Mouse (Mus musculus): ENCODE measurements at regions not wholly inside any gene's neighbourhood (a gene's known extent, or its start where the extent isn't known, plus 50 kb on each side); places are given as distances from the start of the nearest gene placed in this dataset.
"Not testable (repeated sequence)": the region's sequence is repeated elsewhere in the genome, so short reads cannot be mapped to it uniquely, and the experiment has no call there.

GRCm38 (mm10) chr14:54117607-54118006 lies 136.3 kb downstream of the Dad1 start:
- H3K9me3 ChIP-seq (replicated peaks); H3K9ac ChIP-seq; H3K27ac ChIP-seq; H3K4me2 ChIP-seq; H3K4me3 ChIP-seq; ATAC-seq (replicated peaks; ENCODE audit: insufficient number of reproducible peaks, insufficient read depth, low FRiP score, low read depth); H3K4me1 ChIP-seq (replicated peaks); H3K27me3 ChIP-seq; H3K36me3 ChIP-seq: not testable (repeated sequence)
- 92% methylated on average over 8 of the region's 8 CpGs for WGBS

DNA sequence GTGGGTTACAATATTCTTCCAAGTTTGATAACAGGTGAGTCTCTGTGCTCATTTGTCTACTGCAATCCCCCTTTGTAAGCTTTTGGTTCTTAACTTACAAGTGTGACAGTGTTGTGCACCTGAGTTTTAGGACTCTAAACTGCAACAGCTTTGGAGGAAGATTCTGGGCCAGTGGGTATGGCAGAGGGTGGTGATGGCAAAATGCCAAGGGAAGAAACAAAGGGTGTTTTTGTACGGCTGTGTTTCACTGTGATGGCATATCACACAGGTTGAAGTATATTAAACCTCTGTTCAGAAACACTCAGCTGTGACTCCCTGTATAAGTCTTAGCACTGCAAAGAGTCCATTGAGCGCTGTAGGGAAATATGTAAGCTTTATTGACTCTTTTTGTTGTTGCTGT lies 140.7 kb downstream of the Dad1 start:
- Histone ChIP-seq H3K4me1 (replicated peaks) (peaks cover 18% of the 10 kb centered on the region), H3K27ac (no peak overlapping the region), H3K9ac (no peak overlapping the region), H3K4me2 (no peak overlapping the region), H3K36me3 (no peaks in the 10 kb centered on the region), H3K9me3 (replicated peaks) (no peaks in the 10 kb centered on the region), H3K27me3 (no peaks in the 10 kb centered on the region), H3K4me3 (no peak overlapping the region)
- ATAC-seq (replicated peaks; ENCODE audit: insufficient number of reproducible peaks, insufficient read depth, low FRiP score, low read depth), result no peak
- 68% methylated on average over 2 of the region's 2 CpGs for WGBS

- 73% methylated on average over 3 of the region's 3 CpGs for WGBS
- no peaks in the 10 kb centered on the region for H3K27me3 ChIP-seq
- H3K4me2 ChIP-seq, result no peak overlapping the region
- H3K27ac ChIP-seq, result no peak overlapping the region
- no peak overlapping the region for H3K4me3 ChIP-seq
- H3K36me3 ChIP-seq, result no peaks in the 10 kb centered on the region
- no peaks in the 10 kb centered on the region for H3K9me3 ChIP-seq (replicated peaks)
- peaks cover 26% of the 10 kb centered on the region for H3K4me1 ChIP-seq (replicated peaks)
- no peak overlapping the region for H3K9ac ChIP-seq
- ATAC-seq (replicated peaks; ENCODE audit: insufficient number of reproducible peaks, insufficient read depth, low FRiP score, low read depth), result no peak
These were observed 142.9 kb downstream of the Dad1 start for GRCm38 (mm10) chr14:54110971-54111370.

- WGBS, result 86% methylated on average over 1 of the region's 1 CpGs
- Histone ChIP-seq H3K4me2 (peak overlapping the region; percentile 42; the same call in 1 of the 2 replicates), H3K27ac (0 out of 2 replicates have a peak overlapping the region, but pooled peaks have one; percentile 3)
These were observed 144.8 kb downstream of the Dad1 start for GRCm38 (mm10) chr14:54109129-54109528.

GRCm38 (mm10) chr14:54108311-54109074 lies 145.4 kb downstream of the Dad1 start:
- peak; percentile 69 for ATAC-seq (replicated peaks; ENCODE audit: insufficient number of reproducible peaks, insufficient read depth, low FRiP score, low read depth)
- Histone ChIP-seq H3K4me2 (peak overlapping the region; percentile 42; the same call in 1 of the 2 replicates), H3K9me3 (replicated peaks) (no peaks in the 10 kb centered on the region), H3K36me3 (no peaks in the 10 kb centered on the region), H3K4me1 (replicated peaks) (peaks cover 22% of the 10 kb centered on the region), H3K27me3 (no peaks in the 10 kb centered on the region), H3K4me3 (no peak overlapping the region), H3K27ac (peak overlapping the region; percentile 3), H3K9ac (no peak overlapping the region)
- 12% methylated on average over 9 of the region's 9 CpGs for WGBS

More at GRCm38 (mm10) chr14:54109129-54109528, 144.8 kb downstream of the Dad1 start:
- peaks cover 22% of the 10 kb centered on the region for H3K4me1 ChIP-seq (replicated peaks)
- no peak for ATAC-seq (replicated peaks; ENCODE audit: insufficient number of reproducible peaks, insufficient read depth, low FRiP score, low read depth)
- no peaks in the 10 kb centered on the region for H3K9me3 ChIP-seq (replicated peaks)
- H3K9ac ChIP-seq, result no peak overlapping the region
- no peak overlapping the region for H3K4me3 ChIP-seq
- no peaks in the 10 kb centered on the region for H3K27me3 ChIP-seq
- H3K36me3 ChIP-seq, result no peaks in the 10 kb centered on the region

DNA sequence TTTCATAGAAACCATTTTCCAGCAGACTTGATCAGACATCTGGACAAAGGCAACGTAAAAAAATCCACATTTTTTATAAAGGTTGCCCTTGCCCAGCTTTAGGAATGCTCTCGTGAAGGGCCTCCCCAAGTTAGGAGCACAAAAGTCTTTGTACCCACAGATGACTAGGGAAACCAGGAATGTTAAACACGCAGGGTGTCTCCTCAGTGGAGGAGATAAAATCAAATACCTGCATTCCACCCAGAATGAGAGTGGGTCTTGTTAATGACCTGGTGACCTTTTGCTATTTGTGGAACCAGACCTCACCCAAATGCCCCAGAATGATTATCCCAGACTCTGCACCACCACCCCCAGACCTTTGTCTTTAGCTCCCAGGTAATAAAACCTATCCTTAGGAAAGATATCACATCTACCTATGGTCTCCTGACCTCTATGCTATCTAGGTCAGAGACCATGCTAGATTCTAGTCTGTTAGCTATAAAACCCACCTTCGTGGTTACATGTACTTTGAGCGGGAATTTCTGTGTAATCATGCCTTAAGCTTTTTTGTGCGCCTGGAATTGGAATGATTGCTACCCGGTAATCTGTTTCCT lies 146.6 kb downstream of the Dad1 start:
- no peak overlapping the region for H3K9ac ChIP-seq
- H3K4me1 ChIP-seq (replicated peaks), result peaks cover 23% of the 10 kb centered on the region
- no peaks in the 10 kb centered on the region for H3K36me3 ChIP-seq
- no peak overlapping the region for H3K27ac ChIP-seq
- no peak for ATAC-seq (replicated peaks; ENCODE audit: insufficient number of reproducible peaks, insufficient read depth, low FRiP score, low read depth)
- no peaks in the 10 kb centered on the region for H3K27me3 ChIP-seq
- H3K9me3 ChIP-seq (replicated peaks), result no peaks in the 10 kb centered on the region
- 68% methylated on average over 7 of the region's 7 CpGs for WGBS
- no peak overlapping the region for H3K4me2 ChIP-seq
- H3K4me3 ChIP-seq, result no peak overlapping the region

DNA sequence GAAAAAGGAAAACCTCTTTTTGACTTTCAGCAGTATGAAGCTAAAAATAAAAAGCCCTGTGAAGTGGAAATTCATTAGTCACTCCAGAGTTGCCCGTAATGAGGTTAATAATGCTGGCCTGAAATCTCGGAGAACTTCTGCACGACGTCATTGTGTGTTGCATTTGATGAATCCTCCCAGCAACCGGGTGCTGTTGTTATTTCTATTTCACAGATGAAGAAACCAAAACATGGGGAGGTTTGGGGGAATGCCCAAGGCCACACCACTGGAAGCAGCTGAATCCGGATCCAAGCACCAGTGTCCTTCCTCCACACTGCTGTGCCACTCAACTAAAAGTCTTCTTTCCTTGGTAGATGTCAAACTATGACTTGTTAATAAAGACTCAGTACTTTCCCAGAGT lies 149.7 kb downstream of the Dad1 start:
- Histone ChIP-seq H3K27ac (no peak overlapping the region), H3K4me2 (no peak overlapping the region), H3K4me3 (no peak overlapping the region), H3K4me1 (replicated peaks) (peaks cover 24% of the 10 kb centered on the region), H3K27me3 (no peaks in the 10 kb centered on the region), H3K9ac (no peak overlapping the region), H3K36me3 (no peaks in the 10 kb centered on the region), H3K9me3 (replicated peaks) (no peaks in the 10 kb centered on the region)
- WGBS, result 58% methylated on average over 6 of the region's 6 CpGs
- no peak for ATAC-seq (replicated peaks; ENCODE audit: insufficient number of reproducible peaks, insufficient read depth, low FRiP score, low read depth)

DNA sequence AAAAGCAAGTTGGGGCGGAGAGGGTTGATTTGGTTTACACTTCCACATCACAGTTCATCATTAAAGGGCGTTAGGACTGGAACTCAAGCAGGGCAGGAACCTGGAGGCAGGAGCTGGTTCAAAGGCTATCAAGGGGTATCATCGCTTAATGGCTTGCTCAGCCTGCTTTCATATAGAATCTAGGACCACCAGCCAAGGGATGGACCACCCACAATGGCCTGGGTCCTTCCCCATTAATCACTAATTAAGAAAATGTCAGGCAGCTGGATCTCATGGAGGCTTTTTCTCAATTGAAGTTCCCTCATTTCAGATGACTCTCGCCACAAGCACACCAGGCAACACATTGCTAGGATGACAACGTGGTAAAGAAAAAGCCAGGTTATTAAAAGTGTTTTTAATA lies 150.4 kb downstream of the Dad1 start:
- no peak overlapping the region for H3K27ac ChIP-seq
- no peaks in the 10 kb centered on the region for H3K36me3 ChIP-seq
- H3K4me3 ChIP-seq, result no peak overlapping the region
- WGBS, result 82% methylated on average over 5 of the region's 5 CpGs
- H3K9ac ChIP-seq, result no peak overlapping the region
- no peak for ATAC-seq (replicated peaks; ENCODE audit: insufficient number of reproducible peaks, insufficient read depth, low FRiP score, low read depth)
- peaks cover 17% of the 10 kb centered on the region for H3K4me1 ChIP-seq (replicated peaks)
- H3K27me3 ChIP-seq, result no peaks in the 10 kb centered on the region
- H3K9me3 ChIP-seq (replicated peaks), result no peaks in the 10 kb centered on the region
- H3K4me2 ChIP-seq, result no peak overlapping the region

- Histone ChIP-seq H3K4me1 (replicated peaks) (peaks cover 15% of the 10 kb centered on the region), H3K4me3 (no peak overlapping the region), H3K27me3 (no peaks in the 10 kb centered on the region), H3K9ac (no peak overlapping the region), H3K36me3 (no peaks in the 10 kb centered on the region), H3K4me2 (no peak overlapping the region), H3K27ac (no peak overlapping the region), H3K9me3 (replicated peaks) (no peaks in the 10 kb centered on the region)
- 70% methylated on average over 3 of the region's 3 CpGs for WGBS
- no peak for ATAC-seq (replicated peaks; ENCODE audit: insufficient number of reproducible peaks, insufficient read depth, low FRiP score, low read depth)
These were observed 150.8 kb downstream of the Dad1 start for GRCm38 (mm10) chr14:54103115-54103514.

DNA sequence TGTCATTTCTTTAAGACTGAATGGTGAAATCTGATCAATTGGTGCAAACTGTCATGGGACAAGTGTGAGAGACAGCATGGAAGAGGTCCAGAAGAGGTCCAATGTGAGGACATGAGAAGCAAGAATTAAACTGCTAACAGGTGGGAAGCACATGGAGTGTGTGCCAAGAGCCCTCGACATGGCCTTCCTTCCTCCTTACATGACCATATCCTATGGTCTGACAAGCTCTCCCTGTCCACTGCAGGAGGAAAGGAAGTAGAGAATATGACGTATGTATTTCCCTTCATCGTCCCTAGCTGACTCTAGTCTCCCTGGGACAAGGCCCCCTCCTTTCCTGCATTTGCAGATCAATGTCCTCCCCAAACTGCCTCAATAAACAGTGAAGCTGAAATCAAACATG lies 152.1 kb downstream of the Dad1 start:
- Histone ChIP-seq H3K27me3 (no peaks in the 10 kb centered on the region), H3K4me3 (no peak overlapping the region), H3K4me2 (no peak overlapping the region), H3K4me1 (replicated peaks) (peaks cover 18% of the 10 kb centered on the region), H3K9me3 (replicated peaks) (no peaks in the 10 kb centered on the region), H3K27ac (no peak overlapping the region), H3K9ac (no peak overlapping the region), H3K36me3 (no peaks in the 10 kb centered on the region)
- WGBS, result 43% methylated on average over 3 of the region's 3 CpGs
- no peak for ATAC-seq (replicated peaks; ENCODE audit: insufficient number of reproducible peaks, insufficient read depth, low FRiP score, low read depth)

- Histone ChIP-seq H3K4me3 (no peak overlapping the region), H3K27ac (no peak overlapping the region), H3K4me1 (replicated peaks) (peaks cover 17% of the 10 kb centered on the region), H3K4me2 (no peak overlapping the region), H3K36me3 (no peaks in the 10 kb centered on the region), H3K9me3 (replicated peaks) (no peaks in the 10 kb centered on the region), H3K9ac (no peak overlapping the region), H3K27me3 (no peaks in the 10 kb centered on the region)
- no peak for ATAC-seq (replicated peaks; ENCODE audit: insufficient number of reproducible peaks, insufficient read depth, low FRiP score, low read depth)
- WGBS, result 85% methylated on average over 6 of the region's 6 CpGs
These were observed 154.5 kb downstream of the Dad1 start for GRCm38 (mm10) chr14:54099360-54099759.
